Mouse (Mus musculus) brain, embryonic 14.5 days (tissue): Measurements from ENCODE around the gene Hsd17b14.

Experiments
- CTCF ChIP-seq: fragments of 200-500 bp; IDR thresholded peaks from 2 replicates; pipeline ENCODE4 v1.5.1; 2012; ENCODE audit warnings: inconsistent platforms, mild to moderate bottlenecking, moderate library complexity, borderline replicate concordance; ENCODE audit not compliant: insufficient read depth, insufficient read length; ENCODE audit errors: extremely low read depth
- POLR2A ChIP-seq: fragments of 200-500 bp; IDR thresholded peaks from 2 replicates; pipeline ENCODE4 v1.6.1; 2012; ENCODE audit warnings: mild to moderate bottlenecking, inconsistent platforms, borderline replicate concordance; ENCODE audit not compliant: poor library complexity, insufficient read depth, insufficient read length, severe bottlenecking; ENCODE audit errors: extremely low read depth

DNA sequence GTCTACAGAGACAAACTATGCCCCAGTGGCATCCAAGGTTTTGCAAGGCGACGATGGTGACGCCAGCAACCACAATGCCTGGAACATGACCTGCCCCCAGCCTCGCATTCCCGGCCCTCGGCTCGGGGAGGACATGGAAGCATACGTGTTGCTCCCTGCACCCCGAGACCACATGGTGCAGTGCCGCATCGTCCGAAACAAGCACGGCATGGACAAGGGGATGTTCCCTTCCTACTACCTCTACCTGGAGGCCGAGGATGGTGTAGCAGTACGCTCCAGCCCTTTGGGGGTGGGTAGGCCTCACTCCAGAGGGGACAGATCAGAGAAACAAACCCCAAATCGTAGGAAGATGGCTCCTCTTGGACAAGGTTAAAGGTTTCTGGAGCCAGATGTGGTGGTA lies 36.1 kb upstream of the Hsd17b14 start:
- no peak for TF ChIP-seq CTCF
- no peak for TF ChIP-seq POLR2A
